Mouse (Mus musculus) lung, embryonic 14.5 days (tissue): Measurements from ENCODE around the gene Map2k3. TPM values are rescaled to one million over a fixed set of nuclear protein-coding genes. Genes with fewer than 3 reads are reported as not detected.

Experiments
- ATAC-seq: fragments of 200-750 bp; cut with Nextera tagmentation; 2 replicates; pipeline ENCODE4 v1.8.0; 2017; ENCODE audit warnings: mild to moderate bottlenecking, moderate TSS enrichment, moderate library complexity; ENCODE audit not compliant: insufficient read depth
- DNase-seq: peaks from one replicate; pipeline ENCODE4 v3.0.0-alpha.2; 2015
- H3K27ac ChIP-seq: fragments of 300-500 bp; sonication (generic); 2 replicates; pipeline ENCODE4 v1.5.1; 2014; ENCODE audit warnings: low read depth, mild to moderate bottlenecking, moderate library complexity
- H3K27me3 ChIP-seq: fragments of 300-500 bp; sonication (generic); 2 replicates; pipeline ENCODE4 v1.6.1; 2014; ENCODE audit warnings: low read length, control low read depth; ENCODE audit not compliant: insufficient read depth
- H3K36me3 ChIP-seq: fragments of 300-500 bp; sonication (generic); 2 replicates; pipeline ENCODE4 v1.6.1; 2014; ENCODE audit warnings: control low read depth; ENCODE audit not compliant: insufficient read depth
- H3K4me1 ChIP-seq: fragments of 300-500 bp; sonication (generic); 2 replicates; pipeline ENCODE4 v1.6.1; 2014; ENCODE audit warnings: antibody characterized with exemption, control low read depth; ENCODE audit not compliant: insufficient read depth
- H3K4me2 ChIP-seq: fragments of 300-500 bp; sonication (generic); 2 replicates; pipeline ENCODE4 v1.6.1; 2014; ENCODE audit warnings: mild to moderate bottlenecking
- H3K4me3 ChIP-seq: fragments of 300-500 bp; sonication (generic); 2 replicates; pipeline ENCODE4 v1.5.1; 2014; ENCODE audit warnings: low read depth, low read length
- H3K9ac ChIP-seq: fragments of 300-500 bp; sonication (generic); 2 replicates; pipeline ENCODE4 v1.6.1; 2014
- H3K9me3 ChIP-seq: fragments of 300-500 bp; sonication (generic); 2 replicates; pipeline ENCODE4 v1.6.1; 2016; ENCODE audit warnings: low read depth, low read length, control low read depth
- CTCF ChIP-seq: IDR thresholded peaks from 2 replicates; pipeline ENCODE4 v1.5.1; 2016; ENCODE audit warnings: antibody characterized with exemption, low read depth
- WGBS: fragments of 180-500 bp; shearing (Covaris S2); extraction: QIAGEN DNeasy Blood & Tissue Kit; methylation state at CpG from one replicate; pipeline ENCODE4 v1.1.7; 2014; 5-methylcytosine and 5-hydroxymethylcytosine counted together
- polyA plus RNA-seq: library from polyadenylated mRNA; unstranded; fragments of >200 nt; fragmentation: Nextera tagmentation; extraction: Ambion mirVana; gene quantifications from 2 replicates; pipeline ENCODE4 v1.2.1, GENCODE M21; 2014

The Map2k3 gene
- polyA plus RNA-seq, 1 experiment from 2014 or later = 102 TPM

GRCm38 (mm10) chr11:60902486-60902885 lies 29.3 kb upstream of the Map2k3 start:
- ATAC-seq (no peak), DNase-seq (no peak)
- no peaks in the 10 kb centered on the region for H3K4me1 ChIP-seq
- H3K27ac ChIP-seq = no peak overlapping the region
- H3K4me2 ChIP-seq = no peak overlapping the region
- H3K4me3 ChIP-seq = no peak overlapping the region
- H3K9me3 ChIP-seq = no peaks in the 10 kb centered on the region
- no peak for TF ChIP-seq CTCF
- WGBS = 46% methylated on average over 4 of the region's 4 CpGs
- H3K27me3 ChIP-seq = no peaks in the 10 kb centered on the region
- no peak overlapping the region for H3K9ac ChIP-seq
- peaks cover 30% of the 10 kb centered on the region for H3K36me3 ChIP-seq

- no peak overlapping the region for H3K4me3 ChIP-seq
- TF ChIP-seq CTCF = no peak
- H3K4me2 ChIP-seq = no peak overlapping the region
- H3K27me3 ChIP-seq = no peaks in the 10 kb centered on the region
- H3K9me3 ChIP-seq = no peaks in the 10 kb centered on the region
- H3K36me3 ChIP-seq = peaks cover 30% of the 10 kb centered on the region
- H3K27ac ChIP-seq = no peak overlapping the region
- H3K4me1 ChIP-seq = no peaks in the 10 kb centered on the region
- DNase-seq (no peak), ATAC-seq (no peak)
- 76% methylated on average over 6 of the region's 6 CpGs for WGBS
- no peak overlapping the region for H3K9ac ChIP-seq
Measured at GRCm38 (mm10) chr11:60903661-60904061, 28.2 kb upstream of the Map2k3 start.

GRCm38 (mm10) chr11:60905407-60906120 lies 26.3 kb upstream of the Map2k3 start:
- Histone ChIP-seq H3K27me3 (no peaks in the 10 kb centered on the region), H3K9me3 (no peaks in the 10 kb centered on the region), H3K27ac (no peak overlapping the region), H3K9ac (no peak overlapping the region; the same call in 1 of the 2 replicates), H3K4me1 (no peaks in the 10 kb centered on the region), H3K36me3 (peaks cover 30% of the 10 kb centered on the region), H3K4me2 (no peak overlapping the region), H3K4me3 (no peak overlapping the region)
- no peak for ATAC-seq
- 89% methylated on average over 10 of the region's 10 CpGs for WGBS
- no peak for TF ChIP-seq CTCF
- DNase-seq = no peak

GRCm38 (mm10) chr11:60906449-60906848 lies 25.4 kb upstream of the Map2k3 start:
- Histone ChIP-seq H3K36me3 (peaks cover 30% of the 10 kb centered on the region), H3K4me3 (no peak overlapping the region), H3K9me3 (no peaks in the 10 kb centered on the region), H3K4me2 (no peak overlapping the region), H3K27ac (no peak overlapping the region), H3K27me3 (no peaks in the 10 kb centered on the region), H3K9ac (no peak overlapping the region), H3K4me1 (no peaks in the 10 kb centered on the region)
- 87% methylated on average over 4 of the region's 4 CpGs for WGBS
- DNase-seq = no peak
- no peak for ATAC-seq
- TF ChIP-seq CTCF = no peak

GRCm38 (mm10) chr11:60908073-60908472 lies 23.8 kb upstream of the Map2k3 start:
- Histone ChIP-seq H3K4me3 (no peak overlapping the region), H3K4me1 (peaks cover 7% of the 10 kb centered on the region), H3K27ac (no peak overlapping the region), H3K36me3 (peaks cover 30% of the 10 kb centered on the region), H3K4me2 (no peak overlapping the region), H3K27me3 (no peaks in the 10 kb centered on the region), H3K9me3 (no peaks in the 10 kb centered on the region), H3K9ac (no peak overlapping the region)
- DNase-seq (no peak), ATAC-seq (no peak)
- peak; percentile 35; the same call in 1 of the 2 replicates for TF ChIP-seq CTCF
- 68% methylated on average over 3 of the region's 3 CpGs for WGBS

- no peaks in the 10 kb centered on the region for H3K27me3 ChIP-seq
- H3K4me3 ChIP-seq = no peak overlapping the region
- no peak for ATAC-seq
- DNase-seq = no peak
- H3K9ac ChIP-seq = no peak overlapping the region
- no peak overlapping the region for H3K4me2 ChIP-seq
- peaks cover 7% of the 10 kb centered on the region for H3K4me1 ChIP-seq
- peaks cover 16% of the 10 kb centered on the region for H3K36me3 ChIP-seq
- H3K9me3 ChIP-seq = no peaks in the 10 kb centered on the region
- H3K27ac ChIP-seq = no peak overlapping the region
- 46% methylated on average over 1 of the region's 1 CpGs for WGBS
- TF ChIP-seq CTCF = no peak
Measured at GRCm38 (mm10) chr11:60909626-60910025, 22.2 kb upstream of the Map2k3 start.

- no peak for TF ChIP-seq CTCF
- H3K9me3 ChIP-seq = no peaks in the 10 kb centered on the region
- peak overlapping the region; percentile 79 for H3K9ac ChIP-seq
- peak overlapping the region; percentile 91 for H3K4me2 ChIP-seq
- no peaks in the 10 kb centered on the region for H3K36me3 ChIP-seq
- peak overlapping the region; percentile 87 for H3K4me3 ChIP-seq
- ATAC-seq (no peak), DNase-seq (peak; percentile 38)
- H3K27ac ChIP-seq = no peak overlapping the region
- WGBS = 18% methylated on average over 7 of the region's 7 CpGs
- H3K4me1 ChIP-seq = peaks cover 11% of the 10 kb centered on the region
- no peaks in the 10 kb centered on the region for H3K27me3 ChIP-seq
Measured at GRCm38 (mm10) chr11:60912525-60912973, 19.3 kb upstream of the Map2k3 start.
